Mouse (Mus musculus) embryonic fibroblast, embryonic 13.5 days (primary cell): ENCODE measurements at regions not wholly inside any gene's neighbourhood (a gene's known extent, or its start where the extent isn't known, plus 50 kb on each side); places are given as distances from the start of the nearest gene placed in this dataset.

Experiments used
- H3K27ac ChIP-seq: 2 replicates; pipeline ENCODE4 v1.5.1; 2012; ENCODE audit warnings: low read length, control low read depth, inconsistent platforms; ENCODE audit not compliant: insufficient read depth
- H3K4me1 ChIP-seq: 2 replicates; pipeline ENCODE4 v1.6.1; 2011; ENCODE audit warnings: low read length; ENCODE audit not compliant: control insufficient read depth, insufficient read depth
- H3K4me3 ChIP-seq: 2 replicates; pipeline ENCODE4 v1.5.1; 2011; ENCODE audit warnings: mild to moderate bottlenecking, control low read depth, low read length; ENCODE audit not compliant: insufficient read depth
- CTCF ChIP-seq: IDR thresholded peaks from 2 replicates; pipeline ENCODE4 v1.5.1; 2011; ENCODE audit warnings: mild to moderate bottlenecking, control low read depth, low read length, moderate library complexity, borderline replicate concordance; ENCODE audit not compliant: insufficient read depth
- POLR2A ChIP-seq: IDR thresholded peaks from 2 replicates; pipeline ENCODE4 v1.6.1; 2011; ENCODE audit warnings: low read depth, mild to moderate bottlenecking, control low read depth, low read length, moderate library complexity

GRCm38 (mm10) chr9:50257162-50257561, 87.6 kb downstream of the Rpl10-ps3 start:
- Histone ChIP-seq H3K4me3 (no peak overlapping the region), H3K4me1 (no peaks in the 10 kb centered on the region), H3K27ac (no peak overlapping the region)
- TF ChIP-seq POLR2A: no peak
- TF ChIP-seq CTCF: no peak

GRCm38 (mm10) chr9:50244982-50245671, 99.6 kb downstream of the Rpl10-ps3 start:
- no peak overlapping the region for H3K4me3 ChIP-seq
- H3K4me1 ChIP-seq: no peaks in the 10 kb centered on the region
- TF ChIP-seq POLR2A: no peak
- TF ChIP-seq CTCF: no peak
- H3K27ac ChIP-seq: no peak overlapping the region

- Histone ChIP-seq H3K4me3 (no peak overlapping the region), H3K4me1 (no peaks in the 10 kb centered on the region), H3K27ac (no peak overlapping the region)
- no peak for TF ChIP-seq CTCF
- no peak for TF ChIP-seq POLR2A
These were observed 103.8 kb downstream of the Rpl10-ps3 start for GRCm38 (mm10) chr9:50240923-50241322.

GRCm38 (mm10) chr9:50235908-50236307, 108.9 kb downstream of the Rpl10-ps3 start:
- TF ChIP-seq CTCF: no peak
- TF ChIP-seq POLR2A: no peak
- no peak overlapping the region for H3K27ac ChIP-seq
- H3K4me1 ChIP-seq: no peaks in the 10 kb centered on the region
- no peak overlapping the region for H3K4me3 ChIP-seq

GRCm38 (mm10) chr9:50234655-50235054, 110.1 kb downstream of the Rpl10-ps3 start:
- no peaks in the 10 kb centered on the region for H3K4me1 ChIP-seq
- H3K4me3 ChIP-seq: no peak overlapping the region
- no peak overlapping the region for H3K27ac ChIP-seq
- TF ChIP-seq CTCF (no peak), POLR2A (no peak)

GRCm38 (mm10) chr9:50232958-50233510, 111.7 kb downstream of the Rpl10-ps3 start:
- Histone ChIP-seq H3K4me3 (no peak overlapping the region), H3K4me1 (no peaks in the 10 kb centered on the region), H3K27ac (no peak overlapping the region)
- TF ChIP-seq CTCF: no peak
- TF ChIP-seq POLR2A: no peak

GRCm38 (mm10) chr9:50210481-50210880, 134.3 kb downstream of the Rpl10-ps3 start:
- TF ChIP-seq CTCF (no peak), POLR2A (no peak)
- no peaks in the 10 kb centered on the region for H3K4me1 ChIP-seq
- no peak overlapping the region for H3K4me3 ChIP-seq
- H3K27ac ChIP-seq: no peak overlapping the region

GRCm38 (mm10) chr9:50199422-50200218, 145.1 kb downstream of the Rpl10-ps3 start:
- H3K27ac ChIP-seq: peak overlapping the region; percentile 93
- no peak overlapping the region for H3K4me3 ChIP-seq
- TF ChIP-seq POLR2A (no peak), CTCF (no peak)
- peaks cover 6% of the 10 kb centered on the region for H3K4me1 ChIP-seq

- Histone ChIP-seq H3K4me1 (peaks cover 5% of the 10 kb centered on the region; the same call in 1 of the 2 replicates), H3K27ac (no peak overlapping the region), H3K4me3 (no peak overlapping the region)
- TF ChIP-seq CTCF (no peak), POLR2A (no peak)
These were observed 152.2 kb downstream of the Rpl10-ps3 start for GRCm38 (mm10) chr9:50192400-50193110.

GRCm38 (mm10) chr9:50191136-50191535, 153.6 kb downstream of the Rpl10-ps3 start:
- TF ChIP-seq POLR2A (no peak), CTCF (no peak)

More at GRCm38 (mm10) chr9:50191136-50191535, 153.6 kb downstream of the Rpl10-ps3 start:
- Histone ChIP-seq H3K27ac (no peak overlapping the region), H3K4me3 (no peak overlapping the region), H3K4me1 (peaks cover 5% of the 10 kb centered on the region; the same call in 1 of the 2 replicates)
